9 mouse cellular contexts compared by ENCODE assay signal in the genomic region with DNA sequence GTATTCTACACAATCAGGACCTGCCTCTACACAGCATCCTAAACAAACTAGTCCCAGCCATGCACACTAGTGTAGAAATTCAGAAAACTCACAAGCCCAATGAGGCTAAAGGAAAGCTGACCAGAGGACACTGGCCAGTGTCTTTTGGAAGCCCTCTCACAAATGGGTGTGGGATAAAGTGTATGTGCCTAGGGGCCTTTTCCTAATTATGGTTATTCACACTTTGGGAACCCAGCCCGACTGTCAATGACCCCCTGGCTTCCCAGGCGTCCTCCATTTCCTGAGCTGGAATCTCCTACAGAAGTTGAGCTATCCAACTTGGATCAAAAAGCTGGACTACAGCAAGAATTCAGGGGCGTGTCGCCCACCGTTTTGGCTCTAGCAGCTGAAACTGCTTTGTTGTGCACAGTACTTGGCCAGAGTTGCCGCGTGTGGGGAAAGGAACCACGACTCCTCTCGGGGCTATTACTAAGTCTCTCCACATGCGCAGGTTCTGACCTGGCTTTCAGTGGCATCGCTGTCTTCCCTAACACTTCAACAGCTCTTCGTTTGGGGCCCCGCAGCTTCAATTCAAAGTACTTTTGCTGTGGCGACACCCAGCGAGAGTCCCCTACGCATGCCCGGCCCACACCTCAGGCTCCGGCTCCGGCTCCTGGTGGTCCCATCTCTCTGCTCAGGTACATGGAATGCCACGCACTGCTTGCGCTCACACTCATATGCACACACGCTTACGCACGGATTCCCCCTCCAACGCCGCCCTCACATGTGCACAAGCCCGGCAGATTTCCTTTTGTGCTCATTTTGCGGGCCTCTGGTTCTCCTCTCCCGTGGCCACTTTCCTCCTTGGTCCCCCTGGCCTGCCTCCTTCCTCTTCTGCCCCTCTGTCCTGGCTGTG. TPM values are rescaled to one million over a fixed set of nuclear protein-coding genes. Genes with fewer than 3 reads are reported as not detected.
DNase-seq lines count a peak whose midpoint lies in the region; ATAC-seq lines count a peak whose summit lies in the region.
"Had no signal": no experiment of that assay in that cellular context is flagged by ENCODE, and none has a peak within 500 bp of the region (broad histone marks: within the 10 kb centered on the region; RNA-seq: fewer than 3 reads in every experiment).

No protein-coding gene starts in this region.

- H3K4me3 ChIP-seq in lung, embryonic 16.5 days (ENCODE audit: low read length): peak overlapping the region; percentile 40
- H3K4me3 ChIP-seq in embryonic facial prominence, embryonic 10.5 days: peak overlapping the region; percentile 61
- peak overlapping the region; percentile 48 for H3K4me3 ChIP-seq in limb, embryonic 11.5 days (ENCODE audit: low read depth, low read length)
- H3K4me3 ChIP-seq in stomach, embryonic 15.5 days (replicated peaks): peak overlapping the region; percentile 31

- no peak for ATAC-seq in lung, embryonic 16.5 days (ENCODE audit: low read depth)
- no peak for ATAC-seq in limb, embryonic 11.5 days (ENCODE audit: insufficient number of reproducible peaks, low FRiP score, low TSS enrichment, low read depth)
- no peak for ATAC-seq in stomach, embryonic 15.5 days (ENCODE audit: insufficient read depth, low FRiP score, low read depth)

- H3K4me2 ChIP-seq in lung, embryonic 16.5 days (ENCODE audit: low read depth, low read length): peak overlapping the region; percentile 63
- H3K4me2 ChIP-seq in limb, embryonic 11.5 days (ENCODE audit: low read depth, severe bottlenecking): peak overlapping the region; percentile 94
- peak overlapping the region; percentile 62 for H3K4me2 ChIP-seq in stomach, embryonic 15.5 days

- H3K4me1 ChIP-seq in lung, embryonic 16.5 days (replicated peaks; ENCODE audit: control insufficient read depth, insufficient read depth, low read length): peaks cover 13% of the 10 kb centered on the region
- peaks cover 45% of the 10 kb centered on the region for H3K4me1 ChIP-seq in embryonic facial prominence, embryonic 10.5 days
- H3K4me1 ChIP-seq in limb, embryonic 11.5 days (ENCODE audit: control insufficient read depth, insufficient read depth, low read length): peaks cover 29% of the 10 kb centered on the region
- peaks cover 15% of the 10 kb centered on the region for H3K4me1 ChIP-seq in stomach, embryonic 15.5 days

- WGBS in lung, embryonic 16.5 days: 4% methylated on average over 29 of the region's 29 CpGs
- WGBS in embryonic facial prominence, embryonic 10.5 days: 3% methylated on average over 29 of the region's 29 CpGs
- 2% methylated on average over 29 of the region's 29 CpGs for WGBS in limb, embryonic 11.5 days
- 6% methylated on average over 29 of the region's 29 CpGs for WGBS in stomach, embryonic 15.5 days

- no peaks in the 10 kb centered on the region for H3K9me3 ChIP-seq in lung, embryonic 16.5 days (ENCODE audit: control insufficient read depth, low read length)
- no peaks in the 10 kb centered on the region for H3K9me3 ChIP-seq in embryonic facial prominence, embryonic 10.5 days
- H3K9me3 ChIP-seq in limb, embryonic 11.5 days (ENCODE audit: control insufficient read depth, low read length): no peaks in the 10 kb centered on the region
- no peaks in the 10 kb centered on the region for H3K9me3 ChIP-seq in stomach, embryonic 15.5 days

- no peak for DNase-seq in lung, postnatal 4 days
- peak; percentile 65 for DNase-seq in embryonic facial prominence, embryonic 10.5 days (ENCODE audit: low spot score)
- DNase-seq in limb, embryonic 11.5 days (ENCODE audit: low spot score): peak; percentile 66
- no peak for DNase-seq in adrenal gland, postnatal 14 days
- DNase-seq in gastrocnemius, adult 18-20 months (ENCODE audit: low spot score): no peak
- no peak for DNase-seq in right cerebral cortex, adult 2 months (ENCODE audit: low spot score in 2 of 2)

- H3K27me3 ChIP-seq in lung, embryonic 16.5 days (ENCODE audit: control insufficient read depth, insufficient read depth, low read depth, low read length): peaks cover 63% of the 10 kb centered on the region
- peaks cover 98% of the 10 kb centered on the region for H3K27me3 ChIP-seq in embryonic facial prominence, embryonic 10.5 days (replicated peaks; ENCODE audit: low read depth, poor library complexity, severe bottlenecking)
- H3K27me3 ChIP-seq in limb, embryonic 11.5 days (ENCODE audit: control insufficient read depth, insufficient read depth, low read length): 0 out of 2 replicates have a peak, but pooled peaks cover 6% of the 10 kb centered on the region
- H3K27me3 ChIP-seq in stomach, embryonic 15.5 days (replicated peaks): peaks cover 64% of the 10 kb centered on the region

- H3K27ac ChIP-seq in lung, embryonic 16.5 days (ENCODE audit: low read length): no peak overlapping the region
- H3K27ac ChIP-seq in embryonic facial prominence, embryonic 10.5 days (replicated peaks): peak overlapping the region; percentile 82
- H3K27ac ChIP-seq in limb, embryonic 11.5 days (replicated peaks; ENCODE audit: low read depth, low read length): no peak overlapping the region
- H3K27ac ChIP-seq in stomach, embryonic 15.5 days: no peak overlapping the region

- no peaks in the 10 kb centered on the region for H3K36me3 ChIP-seq in lung, embryonic 16.5 days (ENCODE audit: control insufficient read depth, insufficient read depth, low read length)
- no peaks in the 10 kb centered on the region for H3K36me3 ChIP-seq in embryonic facial prominence, embryonic 10.5 days (replicated peaks)
- no peaks in the 10 kb centered on the region for H3K36me3 ChIP-seq in limb, embryonic 11.5 days (ENCODE audit: control insufficient read depth, insufficient read depth, low read length)
- H3K36me3 ChIP-seq in stomach, embryonic 15.5 days: no peaks in the 10 kb centered on the region

- no peak overlapping the region for H3K9ac ChIP-seq in lung, embryonic 16.5 days (ENCODE audit: low read length)
- peak overlapping the region; percentile 82 for H3K9ac ChIP-seq in limb, embryonic 11.5 days (ENCODE audit: low read length)
- H3K9ac ChIP-seq in stomach, embryonic 15.5 days: no peak overlapping the region

RNA-seq across cellular contexts. Expression of gene Gm5089, which starts 1.1 kb away (rescaled TPM):
- polyA plus RNA-seq in lung, embryonic 16.5 days (2015; fragmentation: Nextera tagmentation; extraction: Ambion mirVana): not detected in 2 replicates
- polyA plus RNA-seq in embryonic facial prominence, embryonic 10.5 days (2016; fragmentation: Nextera tagmentation; extraction: Ambion mirVana): 0.50 and 0.56 TPM in 2 replicates
- 0.24 and 0.33 TPM in 2 replicates for polyA plus RNA-seq in limb, embryonic 11.5 days (2014; fragmentation: Nextera tagmentation; extraction: Ambion mirVana)
- polyA plus RNA-seq in stomach, embryonic 15.5 days (2015; fragmentation: Nextera tagmentation; extraction: Ambion mirVana): 0.06 TPM in 1 of 2 replicates, not detected in the other
- not detected in 2 replicates for total RNA-seq in adrenal gland, postnatal 14 days (2021)
- total RNA-seq in gastrocnemius, adult 18-20 months (2021): not detected

RNA-seq across cellular contexts. Expression of gene Zic5, which starts 15.6 kb away (rescaled TPM):
- not detected in 2 replicates for polyA plus RNA-seq in lung, embryonic 16.5 days (2015; fragmentation: Nextera tagmentation; extraction: Ambion mirVana)
- polyA plus RNA-seq in embryonic facial prominence, embryonic 10.5 days (2016; fragmentation: Nextera tagmentation; extraction: Ambion mirVana): 6.2 and 6.9 TPM in 2 replicates
- polyA plus RNA-seq in limb, embryonic 11.5 days (2014; fragmentation: Nextera tagmentation; extraction: Ambion mirVana): 11.3 and 12.5 TPM in 2 replicates
- not detected in 2 replicates for polyA plus RNA-seq in stomach, embryonic 15.5 days (2015; fragmentation: Nextera tagmentation; extraction: Ambion mirVana)
- 0.11 TPM in 1 of 2 replicates, not detected in the other for total RNA-seq in adrenal gland, postnatal 14 days (2021)
- total RNA-seq in gastrocnemius, adult 18-20 months (2021): not detected

RNA-seq across cellular contexts. Expression of gene Zic2, which starts 25.4 kb away (rescaled TPM):
- polyA plus RNA-seq in lung, embryonic 16.5 days (2015; fragmentation: Nextera tagmentation; extraction: Ambion mirVana): not detected in 2 replicates
- polyA plus RNA-seq in embryonic facial prominence, embryonic 10.5 days (2016; fragmentation: Nextera tagmentation; extraction: Ambion mirVana): 2.2 and 2.4 TPM in 2 replicates
- 5.1 and 5.6 TPM in 2 replicates for polyA plus RNA-seq in limb, embryonic 11.5 days (2014; fragmentation: Nextera tagmentation; extraction: Ambion mirVana)
- polyA plus RNA-seq in stomach, embryonic 15.5 days (2015; fragmentation: Nextera tagmentation; extraction: Ambion mirVana): not detected in 2 replicates
- 0.64 TPM in 1 of 2 replicates, not detected in the other for total RNA-seq in adrenal gland, postnatal 14 days (2021)
- total RNA-seq in gastrocnemius, adult 18-20 months (2021): not detected

RNA-seq across cellular contexts. Expression of gene Gm10837, which starts 40.5 kb away (rescaled TPM):
- polyA plus RNA-seq in lung, embryonic 16.5 days (2015; fragmentation: Nextera tagmentation; extraction: Ambion mirVana): not detected in 2 replicates
- 0.31 TPM in 1 of 2 replicates, not detected in the other for polyA plus RNA-seq in embryonic facial prominence, embryonic 10.5 days (2016; fragmentation: Nextera tagmentation; extraction: Ambion mirVana)
- 0.16 and 0.19 TPM in 2 replicates for polyA plus RNA-seq in limb, embryonic 11.5 days (2014; fragmentation: Nextera tagmentation; extraction: Ambion mirVana)
- not detected in 2 replicates for polyA plus RNA-seq in stomach, embryonic 15.5 days (2015; fragmentation: Nextera tagmentation; extraction: Ambion mirVana)
- not detected in 2 replicates for total RNA-seq in adrenal gland, postnatal 14 days (2021)
- not detected for total RNA-seq in gastrocnemius, adult 18-20 months (2021)
- total RNA-seq: left cerebral cortex, postnatal 10 days had no signal

Comparison
In these comparisons a context has a peak if more than half of its experiments do, and no peak if none do; other contexts are left out.
1. DNase-seq: peak in embryonic facial prominence, embryonic 10.5 days (single experiment) and limb, embryonic 11.5 days (single experiment); none in lung, postnatal 4 days (0 of 2), adrenal gland, postnatal 14 days (single experiment), gastrocnemius, adult 18-20 months (single experiment) and right cerebral cortex, adult 2 months (0 of 2).
2. Peak in every context shown above with its lines, with median percentiles within 50 percentile points of each other: H3K4me2 ChIP-seq and H3K4me3 ChIP-seq.